8 mouse cellular contexts compared by ENCODE assay signal in the genomic region with DNA sequence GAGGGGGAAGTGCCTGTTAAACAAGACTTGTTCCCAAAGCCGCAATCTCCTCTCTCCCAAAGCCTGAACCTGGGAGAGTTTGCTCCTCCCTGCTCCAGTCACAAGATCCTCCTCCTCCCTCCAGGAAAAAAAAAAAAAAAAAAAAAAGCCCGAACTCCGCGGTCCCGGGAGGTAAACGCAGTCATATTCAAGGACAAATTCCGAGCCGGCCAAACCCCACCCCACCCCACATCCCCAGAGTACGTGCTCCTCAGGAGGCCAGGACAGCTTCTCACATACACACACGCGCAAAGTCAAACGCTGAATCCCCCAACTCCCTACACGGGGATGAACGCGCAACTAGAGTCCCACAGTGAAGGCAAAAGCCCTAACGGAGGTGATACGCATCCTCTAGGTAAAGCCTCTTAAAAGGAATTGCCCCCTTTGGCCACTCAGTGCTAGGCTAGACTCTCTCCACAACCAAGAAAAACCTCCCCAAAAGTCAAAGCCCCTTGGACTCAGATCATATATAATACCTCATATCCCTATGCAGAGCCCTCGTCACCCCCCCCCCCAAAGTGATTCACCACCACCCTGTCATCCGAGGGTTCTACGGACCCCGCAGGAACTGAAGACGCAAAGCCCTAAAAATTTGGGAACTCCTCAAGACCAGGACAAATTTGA. TPM values are rescaled to one million over a fixed set of nuclear protein-coding genes. Genes with fewer than 3 reads are reported as not detected.
A peak's percentile ranks its signal among the peaks of the same experiment; 100 is the strongest.
DNase-seq lines count a peak whose midpoint lies in the region; ATAC-seq lines count a peak whose summit lies in the region.

No protein-coding gene starts in this region.

- no peak overlapping the region for H3K27ac ChIP-seq in heart, embryonic 16.5 days (ENCODE audit: low read length)
- no peak overlapping the region for H3K27ac ChIP-seq in forebrain, embryonic 16.5 days (ENCODE audit: low read length)
- H3K27ac ChIP-seq in midbrain, embryonic 12.5 days (replicated peaks), result no peak overlapping the region

- H3K9ac ChIP-seq in heart, embryonic 16.5 days (ENCODE audit: low read length), result no peak overlapping the region
- H3K9ac ChIP-seq in forebrain, embryonic 16.5 days (replicated peaks; ENCODE audit: low read depth, low read length), result peak overlapping the region; percentile 66
- H3K9ac ChIP-seq in midbrain, embryonic 12.5 days (replicated peaks), result peak overlapping the region; percentile 62; the same call in 1 of the 2 replicates

- no peaks in the 10 kb centered on the region for H3K36me3 ChIP-seq in heart, embryonic 16.5 days (ENCODE audit: control insufficient read depth, insufficient read depth)
- no peaks in the 10 kb centered on the region for H3K36me3 ChIP-seq in forebrain, embryonic 16.5 days (ENCODE audit: control insufficient read depth, insufficient read depth)
- H3K36me3 ChIP-seq in midbrain, embryonic 12.5 days, result no peaks in the 10 kb centered on the region

- no peak for ATAC-seq in heart, embryonic 16.5 days (replicated peaks; ENCODE audit: extremely low read depth, insufficient read depth, low FRiP score)
- no peak for ATAC-seq in forebrain, embryonic 16.5 days
- ATAC-seq in midbrain, embryonic 12.5 days (ENCODE audit: low FRiP score, low read depth), result peak; percentile 53; the same call in 1 of the 2 replicates

- H3K9me3 ChIP-seq in heart, embryonic 16.5 days (replicated peaks; ENCODE audit: control insufficient read depth, low read length), result peaks cover 3% of the 10 kb centered on the region; the same call in 1 of the 2 replicates
- no peaks in the 10 kb centered on the region for H3K9me3 ChIP-seq in forebrain, embryonic 16.5 days (ENCODE audit: control insufficient read depth, low read length)
- no peaks in the 10 kb centered on the region for H3K9me3 ChIP-seq in midbrain, embryonic 12.5 days

- no peaks in the 10 kb centered on the region for H3K4me1 ChIP-seq in heart, embryonic 16.5 days (ENCODE audit: control insufficient read depth, insufficient read depth, low read length)
- H3K4me1 ChIP-seq in forebrain, embryonic 16.5 days (replicated peaks; ENCODE audit: control insufficient read depth, insufficient read depth, low read length), result peaks cover 14% of the 10 kb centered on the region
- peaks cover 8% of the 10 kb centered on the region for H3K4me1 ChIP-seq in midbrain, embryonic 12.5 days

- H3K4me2 ChIP-seq in heart, embryonic 16.5 days (ENCODE audit: low read depth, low read length), result peak overlapping the region; percentile 74; the same call in 1 of the 2 replicates
- peak overlapping the region; percentile 68 for H3K4me2 ChIP-seq in forebrain, embryonic 16.5 days (ENCODE audit: low read length)
- H3K4me2 ChIP-seq in midbrain, embryonic 12.5 days (replicated peaks), result peak overlapping the region; percentile 85

- peaks cover 79% of the 10 kb centered on the region for H3K27me3 ChIP-seq in heart, embryonic 16.5 days (ENCODE audit: control insufficient read depth, insufficient read depth, low read length)
- peaks cover 66% of the 10 kb centered on the region for H3K27me3 ChIP-seq in forebrain, embryonic 16.5 days (replicated peaks; ENCODE audit: control insufficient read depth, insufficient read depth, low read length)
- H3K27me3 ChIP-seq in midbrain, embryonic 12.5 days, result peaks cover 85% of the 10 kb centered on the region

- no peak for DNase-seq in heart, adult 9 months (ENCODE audit: low spot score in 2 of 2)
- DNase-seq in ZHBTc4 (ENCODE audit: low read depth, low spot score) (peak; percentile 94), adipocyte (ENCODE audit: low spot score) (no peak)
- no peak for DNase-seq in urinary bladder, adult 2 months (ENCODE audit: low spot score)
- DNase-seq in layer of hippocampus, adult 8-10 months (ENCODE audit: low spot score in 2 of 2), result no peak

- 3% methylated on average over 22 of the region's 22 CpGs for WGBS in heart, embryonic 16.5 days
- WGBS in forebrain, embryonic 16.5 days, result 1% methylated on average over 22 of the region's 22 CpGs
- 3% methylated on average over 22 of the region's 22 CpGs for WGBS in midbrain, embryonic 12.5 days

- peak overlapping the region; percentile 54 for H3K4me3 ChIP-seq in heart, embryonic 16.5 days (ENCODE audit: low read length)
- H3K4me3 ChIP-seq in forebrain, embryonic 16.5 days (replicated peaks; ENCODE audit: low read length), result peak overlapping the region; percentile 54
- peak overlapping the region; percentile 54 for H3K4me3 ChIP-seq in midbrain, embryonic 12.5 days

RNA-seq across cellular contexts. Expression of a gene that starts 38.4 kb away (rescaled TPM):
- 0.46 TPM in 1 of 2 replicates, not detected in the other for polyA plus RNA-seq in heart, embryonic 16.5 days (2015; fragmentation: Nextera tagmentation; extraction: Ambion mirVana)
- polyA plus RNA-seq in forebrain, embryonic 16.5 days (2015; fragmentation: Nextera tagmentation; extraction: Ambion mirVana), result not detected in 2 replicates
- polyA plus RNA-seq in midbrain, embryonic 12.5 days (2016; fragmentation: Nextera tagmentation; extraction: Ambion mirVana), result 0.87 TPM in 1 of 2 replicates, not detected in the other
- 0.43 and 0.67 TPM in 2 replicates for polyA plus RNA-seq in urinary bladder, adult 2 months (2012; rRNA removed)
- not detected for total RNA-seq in layer of hippocampus, adult 8-10 months (2022)

RNA-seq across cellular contexts. Expression of a gene that starts 39.8 kb away (rescaled TPM):
- polyA plus RNA-seq in heart, embryonic 16.5 days (2015; fragmentation: Nextera tagmentation; extraction: Ambion mirVana), result 22.3 and 24.1 TPM in 2 replicates
- polyA plus RNA-seq in forebrain, embryonic 16.5 days (2015; fragmentation: Nextera tagmentation; extraction: Ambion mirVana), result 88.1 and 95.5 TPM in 2 replicates
- 77.3 and 78.1 TPM in 2 replicates for polyA plus RNA-seq in midbrain, embryonic 12.5 days (2016; fragmentation: Nextera tagmentation; extraction: Ambion mirVana)
- polyA plus RNA-seq in urinary bladder, adult 2 months (2012; rRNA removed), result 39.4 and 46.5 TPM in 2 replicates
- total RNA-seq in layer of hippocampus, adult 8-10 months (2022), result 10 to 100 TPM; 29.6 to 49.1 (median 34.1) TPM

RNA-seq across cellular contexts. Expression of a gene that starts 51.8 kb away (rescaled TPM):
- polyA plus RNA-seq in heart, embryonic 16.5 days (2015; fragmentation: Nextera tagmentation; extraction: Ambion mirVana), result 0.10 and 0.43 TPM in 2 replicates
- 2.3 and 2.5 TPM in 2 replicates for polyA plus RNA-seq in forebrain, embryonic 16.5 days (2015; fragmentation: Nextera tagmentation; extraction: Ambion mirVana)
- polyA plus RNA-seq in midbrain, embryonic 12.5 days (2016; fragmentation: Nextera tagmentation; extraction: Ambion mirVana), result 0.67 and 0.78 TPM in 2 replicates
- 0.53 and 0.74 TPM in 2 replicates for polyA plus RNA-seq in urinary bladder, adult 2 months (2012; rRNA removed)
- total RNA-seq in layer of hippocampus, adult 8-10 months (2022), result 100 to 1,000 TPM; 116 to 147 (median 135) TPM

RNA-seq across cellular contexts. Expression of a gene that starts 52.1 kb away (rescaled TPM):
- polyA plus RNA-seq in heart, embryonic 16.5 days (2015; fragmentation: Nextera tagmentation; extraction: Ambion mirVana), result 48.3 and 52.3 TPM in 2 replicates
- polyA plus RNA-seq in forebrain, embryonic 16.5 days (2015; fragmentation: Nextera tagmentation; extraction: Ambion mirVana), result 14.9 and 16.8 TPM in 2 replicates
- polyA plus RNA-seq in midbrain, embryonic 12.5 days (2016; fragmentation: Nextera tagmentation; extraction: Ambion mirVana), result 23.1 and 31.0 TPM in 2 replicates
- polyA plus RNA-seq in urinary bladder, adult 2 months (2012; rRNA removed), result 46.5 and 51.3 TPM in 2 replicates
- total RNA-seq in layer of hippocampus, adult 8-10 months (2022), result 10 to 100 TPM; 14.6 to 21.6 (median 20.1) TPM

RNA-seq across cellular contexts. Expression of a gene that starts 58.2 kb away (rescaled TPM):
- polyA plus RNA-seq in heart, embryonic 16.5 days (2015; fragmentation: Nextera tagmentation; extraction: Ambion mirVana), result 63.5 and 86.0 TPM in 2 replicates
- 13.3 and 18.2 TPM in 2 replicates for polyA plus RNA-seq in forebrain, embryonic 16.5 days (2015; fragmentation: Nextera tagmentation; extraction: Ambion mirVana)
- 10.1 and 10.2 TPM in 2 replicates for polyA plus RNA-seq in midbrain, embryonic 12.5 days (2016; fragmentation: Nextera tagmentation; extraction: Ambion mirVana)
- polyA plus RNA-seq in urinary bladder, adult 2 months (2012; rRNA removed), result 176 and 335 TPM in 2 replicates
- 10 to 100 TPM; 48.5 to 59.4 (median 57.9) TPM for total RNA-seq in layer of hippocampus, adult 8-10 months (2022)
